Mouse (Mus musculus) heart, postnatal 0 days (tissue): ENCODE measurements around the gene Rnls. TPM values are rescaled to one million over a fixed set of nuclear protein-coding genes. Genes with fewer than 3 reads are reported as not detected.

Experiments
- ATAC-seq: fragments of 200-750 bp; cut with Nextera tagmentation; 2 replicates; pipeline ENCODE4 v1.8.0; 2017; ENCODE audit warnings: low read depth, moderate number of reproducible peaks, moderate library complexity; ENCODE audit not compliant: insufficient read depth
- DNase-seq: peaks from one replicate; pipeline ENCODE4 v3.0.0-alpha.2; 2016; ENCODE audit warnings: low spot score
- H3K27ac ChIP-seq: fragments of 300-500 bp; sonication (generic); 2 replicates; pipeline ENCODE4 v1.5.1; 2014; ENCODE audit warnings: low read depth, mild to moderate bottlenecking
- H3K27me3 ChIP-seq: fragments of 300-500 bp; sonication (generic); 2 replicates; pipeline ENCODE4 v1.6.1; 2014; ENCODE audit warnings: low read length, mixed read lengths; ENCODE audit not compliant: control insufficient read depth, insufficient read depth
- H3K36me3 ChIP-seq: fragments of 300-500 bp; sonication (generic); replicated peaks from 2 replicates; pipeline ENCODE4 v1.6.1; 2014; ENCODE audit warnings: low read length, mixed read lengths; ENCODE audit not compliant: control insufficient read depth, insufficient read depth
- H3K4me1 ChIP-seq: fragments of 300-500 bp; sonication (generic); 2 replicates; pipeline ENCODE4 v1.6.1; 2014; ENCODE audit warnings: antibody characterized with exemption; ENCODE audit not compliant: control insufficient read depth, insufficient read depth
- H3K4me2 ChIP-seq: fragments of 300-500 bp; sonication (generic); 2 replicates; pipeline ENCODE4 v1.6.1; 2014; ENCODE audit warnings: low read depth, mild to moderate bottlenecking, low read length, moderate library complexity
- H3K4me3 ChIP-seq: fragments of 300-500 bp; sonication (generic); 2 replicates; pipeline ENCODE4 v1.5.1; 2014; ENCODE audit warnings: low read depth, low read length
- H3K9ac ChIP-seq: fragments of 300-500 bp; sonication (generic); replicated peaks from 2 replicates; pipeline ENCODE4 v1.6.1; 2014; ENCODE audit warnings: low read depth, low read length, mixed read lengths
- H3K9me3 ChIP-seq: fragments of 300-500 bp; sonication (generic); replicated peaks from 2 replicates; pipeline ENCODE4 v1.6.1; 2016; ENCODE audit warnings: low read length; ENCODE audit not compliant: control insufficient read depth
- CTCF ChIP-seq: IDR thresholded peaks from 2 replicates; pipeline ENCODE4 v1.5.1; 2016; ENCODE audit warnings: antibody characterized with exemption, control low read depth, low read depth
- EP300 ChIP-seq: IDR thresholded peaks from 2 replicates; pipeline ENCODE4 v1.6.1; 2016; ENCODE audit warnings: antibody characterized with exemption, low read depth
- WGBS: fragments of 180-500 bp; shearing (Covaris S2); extraction: QIAGEN DNeasy Blood & Tissue Kit; methylation state at CpG from one replicate; pipeline ENCODE4 v1.1.7; 2014; 5-methylcytosine and 5-hydroxymethylcytosine counted together
- polyA plus RNA-seq: library from polyadenylated mRNA; unstranded; fragments of >200 nt; fragmentation: Nextera tagmentation; extraction: Ambion mirVana; gene quantifications from 2 replicates; pipeline ENCODE4 v1.2.1, GENCODE M21; 2015
- total RNA-seq: library from RNA; depleted of rRNA; stranded (reverse); fragments of >200 nt; gene quantifications from 2 replicates; pipeline ENCODE4 v1.2.3, GENCODE M21; 2014; ENCODE audit warnings: low replicate concordance

The Rnls gene
- total and polyA plus RNA-seq, 2 experiments from 2014 or later = 8.0 to 16.4 TPM

- 58% methylated on average over 6 of the region's 6 CpGs for WGBS
- ATAC-seq = peak; percentile 20; the same call in 1 of the 2 replicates
- TF ChIP-seq EP300 (no peak), CTCF (no peak)
Observed at GRCm38 (mm10) chr19:33109941-33110371, 282.1 kb downstream of the Rnls start.

DNA sequence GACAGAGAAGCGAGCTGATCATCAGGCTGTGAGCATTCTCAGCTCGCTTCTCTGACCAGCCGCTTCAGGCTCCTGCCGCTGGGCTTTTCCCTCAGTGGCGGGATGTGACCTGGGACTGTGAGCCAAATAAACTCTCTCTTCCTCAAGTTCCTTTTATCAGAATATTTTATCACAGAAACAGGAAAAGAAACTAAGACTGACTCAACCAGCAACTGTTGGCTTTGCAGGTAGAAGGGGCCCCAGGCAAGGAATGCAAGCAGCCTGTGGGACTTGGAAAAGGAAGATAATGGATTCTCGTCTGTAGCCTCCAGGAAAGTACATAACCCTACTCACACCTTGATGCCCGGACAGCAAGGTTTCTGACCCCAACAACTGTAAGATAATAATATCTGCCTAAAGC, 283.0 kb downstream of the Rnls start:
- no peak overlapping the region for H3K27ac ChIP-seq
- DNase-seq (no peak), ATAC-seq (no peak)
- no peak for TF ChIP-seq EP300
- no peak for TF ChIP-seq CTCF
- no peaks in the 10 kb centered on the region for H3K36me3 ChIP-seq
- no peak overlapping the region for H3K9ac ChIP-seq
- H3K4me3 ChIP-seq = no peak overlapping the region
- H3K4me1 ChIP-seq = no peaks in the 10 kb centered on the region
- no peaks in the 10 kb centered on the region for H3K27me3 ChIP-seq
- 63% methylated on average over 7 of the region's 7 CpGs for WGBS
- H3K4me2 ChIP-seq = no peak overlapping the region
- H3K9me3 ChIP-seq = no peaks in the 10 kb centered on the region

More at GRCm38 (mm10) chr19:33109941-33110371, 282.1 kb downstream of the Rnls start:
- peak overlapping the region; percentile 5; the same call in 1 of the 2 replicates for H3K27ac ChIP-seq
- no peak overlapping the region for H3K4me3 ChIP-seq
- no peaks in the 10 kb centered on the region for H3K9me3 ChIP-seq
- no peak overlapping the region for H3K4me2 ChIP-seq
- no peaks in the 10 kb centered on the region for H3K4me1 ChIP-seq
- no peak for DNase-seq
- H3K9ac ChIP-seq = no peak overlapping the region
- H3K36me3 ChIP-seq = no peaks in the 10 kb centered on the region
- no peaks in the 10 kb centered on the region for H3K27me3 ChIP-seq

DNA sequence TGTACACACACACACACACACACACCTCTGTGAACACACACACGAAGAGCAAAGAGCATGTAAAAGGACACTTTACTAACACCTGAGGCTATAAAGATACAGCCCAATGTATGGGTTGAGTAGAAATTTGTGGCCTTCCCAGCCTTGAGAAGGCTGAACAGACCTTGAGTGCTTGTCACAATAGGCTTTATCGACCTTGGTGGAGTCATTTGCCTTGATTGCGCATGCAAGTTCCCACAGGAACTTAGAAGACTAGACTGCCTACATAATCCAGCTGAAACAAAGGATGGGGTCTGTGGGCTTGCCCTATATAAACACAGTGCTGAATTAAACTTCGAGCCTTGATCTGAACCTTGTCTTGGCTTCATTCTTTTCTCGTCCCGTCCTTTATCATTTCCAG, 288.2 kb downstream of the Rnls start:
- ATAC-seq (no peak), DNase-seq (no peak)
- 88% methylated on average over 6 of the region's 6 CpGs for WGBS

DNA sequence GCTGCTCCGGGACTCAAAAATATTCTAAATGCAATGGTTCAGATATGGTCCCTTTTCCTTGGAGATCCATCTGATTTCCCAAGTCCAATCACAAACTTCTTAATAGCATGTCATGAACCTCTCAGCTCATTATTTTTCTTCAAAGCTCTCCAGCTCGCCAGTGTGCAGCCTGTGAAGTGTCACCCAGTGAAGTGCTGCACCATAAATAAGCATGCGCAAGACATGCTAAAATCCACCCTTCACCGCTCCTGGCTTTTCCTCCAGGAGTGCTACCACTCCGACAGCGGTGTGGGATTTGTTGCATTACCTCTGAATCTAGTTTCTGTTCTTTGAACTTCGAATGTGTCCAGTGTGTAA, 289.3 kb downstream of the Rnls start:
- H3K4me1 ChIP-seq = peaks cover 6% of the 10 kb centered on the region; the same call in 1 of the 2 replicates
- 64% methylated on average over 7 of the region's 7 CpGs for WGBS
- ATAC-seq (no peak), DNase-seq (no peak)
- no peak overlapping the region for H3K9ac ChIP-seq
- no peak overlapping the region for H3K4me2 ChIP-seq
- no peaks in the 10 kb centered on the region for H3K9me3 ChIP-seq
- no peaks in the 10 kb centered on the region for H3K27me3 ChIP-seq
- H3K36me3 ChIP-seq = no peaks in the 10 kb centered on the region
- TF ChIP-seq EP300 (no peak), CTCF (no peak)
- H3K27ac ChIP-seq = no peak overlapping the region
- no peak overlapping the region for H3K4me3 ChIP-seq

More for the DNA sequence above, 288.2 kb downstream of the Rnls start:
- Histone ChIP-seq H3K27ac (no peak overlapping the region), H3K4me1 (peaks cover 6% of the 10 kb centered on the region; the same call in 1 of the 2 replicates), H3K36me3 (no peaks in the 10 kb centered on the region), H3K27me3 (no peaks in the 10 kb centered on the region), H3K9ac (no peak overlapping the region), H3K4me2 (no peak overlapping the region), H3K4me3 (no peak overlapping the region), H3K9me3 (no peaks in the 10 kb centered on the region)
- TF ChIP-seq EP300 = no peak
- no peak for TF ChIP-seq CTCF

DNA sequence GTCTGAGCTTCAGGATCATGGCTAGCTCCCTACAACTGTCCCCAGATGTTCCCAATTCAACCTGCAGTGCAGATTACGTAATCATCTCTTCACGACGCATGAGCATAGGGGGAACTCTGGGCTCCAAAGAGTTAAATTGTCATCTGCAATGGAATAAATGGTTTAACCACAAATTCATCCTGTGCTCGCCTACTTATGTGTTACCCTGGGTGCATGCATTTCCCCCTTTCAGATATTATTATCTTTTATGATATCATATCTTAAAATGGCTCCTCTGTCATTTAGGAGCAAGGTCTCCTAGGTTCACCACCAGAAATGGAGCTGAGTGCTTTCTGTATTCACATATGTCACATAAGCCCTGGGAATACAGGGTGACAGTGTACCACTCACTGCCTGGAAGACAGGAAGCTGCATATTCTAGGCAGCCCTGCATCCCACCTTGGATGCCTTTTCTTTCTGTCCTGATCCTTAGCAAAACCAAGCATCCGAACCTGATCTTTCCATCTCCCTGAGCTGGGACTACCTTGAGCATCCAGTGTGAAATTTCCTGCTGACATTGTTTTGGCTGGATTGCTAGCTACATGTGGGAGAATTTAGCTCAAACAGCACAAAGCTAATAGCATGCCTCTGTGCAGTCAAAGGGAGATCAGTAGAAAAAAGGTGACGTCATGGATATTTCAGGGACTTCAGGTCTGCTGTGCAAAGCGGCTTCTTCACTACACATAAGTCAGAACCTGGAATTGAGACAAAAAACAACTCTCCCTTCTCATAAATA, 289.9 kb downstream of the Rnls start:
- WGBS = 61% methylated on average over 7 of the region's 7 CpGs
- no peaks in the 10 kb centered on the region for H3K27me3 ChIP-seq
- H3K36me3 ChIP-seq = no peaks in the 10 kb centered on the region
- no peaks in the 10 kb centered on the region for H3K9me3 ChIP-seq
- ATAC-seq (no peak), DNase-seq (no peak)
- H3K27ac ChIP-seq = no peak overlapping the region
- no peak overlapping the region for H3K4me2 ChIP-seq
- peaks cover 6% of the 10 kb centered on the region; the same call in 1 of the 2 replicates for H3K4me1 ChIP-seq
- no peak overlapping the region for H3K9ac ChIP-seq
- TF ChIP-seq CTCF (no peak), EP300 (no peak)
- H3K4me3 ChIP-seq = no peak overlapping the region
